Mouse (Mus musculus) kidney, embryonic 15.5 days (tissue): ENCODE measurements at regions not wholly inside any gene's neighbourhood (a gene's known extent, or its start where the extent isn't known, plus 50 kb on each side); places are given as distances from the start of the nearest gene placed in this dataset.

Experiments
- ATAC-seq: fragments of 200-750 bp; cut with Nextera tagmentation; replicated peaks from 2 replicates; pipeline ENCODE4 v1.8.0; 2017; ENCODE audit warnings: moderate TSS enrichment; ENCODE audit not compliant: low FRiP score
- H3K27ac ChIP-seq: fragments of 300-500 bp; sonication (generic); 2 replicates; pipeline ENCODE4 v1.5.1; 2015; ENCODE audit warnings: mild to moderate bottlenecking, inconsistent platforms
- H3K27me3 ChIP-seq: fragments of 300-500 bp; sonication (generic); 2 replicates; pipeline ENCODE4 v1.6.1; 2015; ENCODE audit warnings: inconsistent platforms
- H3K36me3 ChIP-seq: fragments of 300-500 bp; sonication (generic); 2 replicates; pipeline ENCODE4 v1.6.1; 2015; ENCODE audit warnings: inconsistent platforms
- H3K4me1 ChIP-seq: fragments of 300-500 bp; sonication (generic); 2 replicates; pipeline ENCODE4 v1.6.1; 2015; ENCODE audit warnings: inconsistent platforms
- H3K4me2 ChIP-seq: fragments of 300-500 bp; sonication (generic); 2 replicates; pipeline ENCODE4 v1.6.1; 2015; ENCODE audit warnings: moderate library complexity, mild to moderate bottlenecking, inconsistent platforms
- H3K4me3 ChIP-seq: fragments of 300-500 bp; sonication (generic); replicated peaks from 2 replicates; pipeline ENCODE4 v1.5.1; 2015; ENCODE audit warnings: mild to moderate bottlenecking, inconsistent platforms
- H3K9ac ChIP-seq: fragments of 300-500 bp; sonication (generic); 2 replicates; pipeline ENCODE4 v1.6.1; 2015; ENCODE audit warnings: mild to moderate bottlenecking, inconsistent platforms
- H3K9me3 ChIP-seq: fragments of 300-500 bp; sonication (generic); replicated peaks from 2 replicates; pipeline ENCODE4 v1.6.1; 2016; ENCODE audit warnings: inconsistent platforms
- WGBS: fragments of 180-500 bp; shearing (Covaris S2); methylation state at CpG from one replicate; pipeline ENCODE4 v1.1.7; 2015; ENCODE audit warnings: mixed read lengths; 5-methylcytosine and 5-hydroxymethylcytosine counted together

GRCm38 (mm10) chr6:107894296-107895090 lies 170.4 kb upstream of the Setmar start:
- Histone ChIP-seq H3K27ac (no peak overlapping the region), H3K4me3 (no peak overlapping the region), H3K9ac (no peak overlapping the region), H3K4me1 (peaks cover 6% of the 10 kb centered on the region; the same call in 1 of the 2 replicates), H3K4me2 (no peak overlapping the region), H3K36me3 (no peaks in the 10 kb centered on the region), H3K9me3 (no peaks in the 10 kb centered on the region), H3K27me3 (no peaks in the 10 kb centered on the region)
- WGBS, result 48% methylated on average over 5 of the region's 5 CpGs
- ATAC-seq, result peak; percentile 40

DNA sequence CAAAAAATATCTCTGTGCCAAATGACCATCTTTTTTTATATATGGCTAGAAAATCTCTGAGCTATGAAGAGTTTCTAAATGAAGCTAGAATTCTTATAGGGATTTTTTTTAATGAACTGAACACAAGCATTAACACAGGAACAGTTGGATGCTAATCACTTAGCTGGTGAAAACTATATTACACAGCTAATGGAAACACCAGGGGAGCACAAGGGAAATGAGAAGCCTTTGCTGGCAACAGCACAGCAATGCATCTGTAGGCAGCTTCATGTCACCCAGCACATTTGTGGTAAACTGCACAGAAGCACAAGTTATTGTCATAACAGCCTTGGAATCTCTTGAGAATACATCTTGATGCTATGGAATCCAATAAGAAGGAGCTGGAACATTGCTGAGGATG lies 154.3 kb upstream of the Setmar start:
- H3K9ac ChIP-seq, result no peak overlapping the region
- no peaks in the 10 kb centered on the region for H3K9me3 ChIP-seq
- no peak overlapping the region for H3K4me3 ChIP-seq
- ATAC-seq, result no peak
- H3K4me2 ChIP-seq, result no peak overlapping the region
- no peak overlapping the region for H3K27ac ChIP-seq
- H3K36me3 ChIP-seq, result no peaks in the 10 kb centered on the region
- no peaks in the 10 kb centered on the region for H3K27me3 ChIP-seq
- H3K4me1 ChIP-seq, result no peaks in the 10 kb centered on the region

DNA sequence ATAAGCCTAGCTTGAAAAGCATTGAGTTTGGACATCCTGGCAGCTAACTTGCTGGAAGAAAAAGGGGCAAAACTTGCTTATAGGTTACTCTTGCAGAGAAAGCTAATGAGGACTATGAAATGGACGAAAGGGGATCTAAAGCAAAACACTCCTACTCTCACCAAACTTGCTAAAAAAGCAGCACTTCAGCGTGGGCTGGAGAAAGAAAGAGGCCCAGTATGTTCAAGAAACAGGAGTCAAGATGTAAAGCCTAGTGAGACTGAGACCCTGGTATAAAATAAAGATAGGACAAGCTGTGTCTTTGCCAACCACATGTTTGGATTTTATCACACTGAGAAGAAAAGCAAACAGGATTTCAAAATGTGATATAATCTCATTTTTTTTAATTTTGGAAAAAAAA lies 153.5 kb upstream of the Setmar start:
- H3K9ac ChIP-seq, result no peak overlapping the region
- H3K4me3 ChIP-seq, result no peak overlapping the region
- no peaks in the 10 kb centered on the region for H3K36me3 ChIP-seq
- 57% methylated on average over 2 of the region's 2 CpGs for WGBS
- no peaks in the 10 kb centered on the region for H3K4me1 ChIP-seq
- H3K27ac ChIP-seq, result no peak overlapping the region
- ATAC-seq, result no peak
- no peaks in the 10 kb centered on the region for H3K27me3 ChIP-seq
- no peaks in the 10 kb centered on the region for H3K9me3 ChIP-seq
- H3K4me2 ChIP-seq, result no peak overlapping the region

GRCm38 (mm10) chr6:107923528-107924199 lies 141.2 kb upstream of the Setmar start:
- H3K27me3 ChIP-seq, result no peaks in the 10 kb centered on the region
- no peaks in the 10 kb centered on the region for H3K36me3 ChIP-seq
- no peak overlapping the region for H3K4me3 ChIP-seq
- H3K9ac ChIP-seq, result no peak overlapping the region
- no peak overlapping the region for H3K27ac ChIP-seq
- no peak for ATAC-seq
- H3K4me1 ChIP-seq, result no peaks in the 10 kb centered on the region
- 85% methylated on average over 12 of the region's 12 CpGs for WGBS
- no peak overlapping the region for H3K4me2 ChIP-seq
- H3K9me3 ChIP-seq, result no peaks in the 10 kb centered on the region

- ATAC-seq, result no peak
- no peaks in the 10 kb centered on the region for H3K36me3 ChIP-seq
- 82% methylated on average over 7 of the region's 7 CpGs for WGBS
- no peak overlapping the region for H3K4me2 ChIP-seq
- H3K27ac ChIP-seq, result no peak overlapping the region
- H3K9me3 ChIP-seq, result no peaks in the 10 kb centered on the region
- H3K9ac ChIP-seq, result no peak overlapping the region
- no peak overlapping the region for H3K4me3 ChIP-seq
- H3K27me3 ChIP-seq, result no peaks in the 10 kb centered on the region
- no peaks in the 10 kb centered on the region for H3K4me1 ChIP-seq
Observed at GRCm38 (mm10) chr6:107924200-107924735, 140.6 kb upstream of the Setmar start.

- ATAC-seq, result no peak
- H3K9me3 ChIP-seq, result no peaks in the 10 kb centered on the region
- H3K36me3 ChIP-seq, result no peaks in the 10 kb centered on the region
- H3K27ac ChIP-seq, result no peak overlapping the region
- H3K9ac ChIP-seq, result no peak overlapping the region
- H3K4me3 ChIP-seq, result no peak overlapping the region
- H3K4me2 ChIP-seq, result no peak overlapping the region
- no peaks in the 10 kb centered on the region for H3K4me1 ChIP-seq
- H3K27me3 ChIP-seq, result no peaks in the 10 kb centered on the region
- WGBS, result 81% methylated on average over 8 of the region's 8 CpGs
Observed at GRCm38 (mm10) chr6:107930439-107931173, 134.2 kb upstream of the Setmar start.

GRCm38 (mm10) chr6:107931174-107931557 lies 133.7 kb upstream of the Setmar start:
- Histone ChIP-seq H3K27me3 (no peaks in the 10 kb centered on the region), H3K4me3 (no peak overlapping the region), H3K36me3 (no peaks in the 10 kb centered on the region), H3K9ac (no peak overlapping the region), H3K27ac (no peak overlapping the region), H3K9me3 (no peaks in the 10 kb centered on the region), H3K4me2 (no peak overlapping the region), H3K4me1 (no peaks in the 10 kb centered on the region)
- WGBS, result 80% methylated on average over 4 of the region's 4 CpGs
- no peak for ATAC-seq

GRCm38 (mm10) chr6:107936075-107936635 lies 128.7 kb upstream of the Setmar start:
- 93% methylated on average over 6 of the region's 6 CpGs for WGBS
- H3K4me1 ChIP-seq, result no peaks in the 10 kb centered on the region
- ATAC-seq, result no peak
- H3K9ac ChIP-seq, result no peak overlapping the region
- H3K4me3 ChIP-seq, result no peak overlapping the region
- no peak overlapping the region for H3K4me2 ChIP-seq
- no peaks in the 10 kb centered on the region for H3K27me3 ChIP-seq
- H3K27ac ChIP-seq, result no peak overlapping the region
- no peaks in the 10 kb centered on the region for H3K36me3 ChIP-seq
- H3K9me3 ChIP-seq, result no peaks in the 10 kb centered on the region

- no peak for ATAC-seq
- Histone ChIP-seq H3K4me1 (no peaks in the 10 kb centered on the region), H3K9ac (no peak overlapping the region), H3K36me3 (no peaks in the 10 kb centered on the region), H3K27me3 (no peaks in the 10 kb centered on the region), H3K4me3 (no peak overlapping the region), H3K9me3 (no peaks in the 10 kb centered on the region), H3K27ac (no peak overlapping the region), H3K4me2 (no peak overlapping the region)
- WGBS, result 72% methylated on average over 2 of the region's 2 CpGs
Observed at GRCm38 (mm10) chr6:107968694-107969093, 96.2 kb upstream of the Setmar start.

- no peak for ATAC-seq
- Histone ChIP-seq H3K4me1 (no peaks in the 10 kb centered on the region), H3K4me2 (no peak overlapping the region), H3K36me3 (no peaks in the 10 kb centered on the region), H3K9me3 (no peaks in the 10 kb centered on the region), H3K27me3 (no peaks in the 10 kb centered on the region), H3K4me3 (no peak overlapping the region), H3K9ac (no peak overlapping the region), H3K27ac (no peak overlapping the region)
- 83% methylated on average over 8 of the region's 8 CpGs for WGBS
Observed at GRCm38 (mm10) chr6:107998921-107999690, 65.7 kb upstream of the Setmar start.

DNA sequence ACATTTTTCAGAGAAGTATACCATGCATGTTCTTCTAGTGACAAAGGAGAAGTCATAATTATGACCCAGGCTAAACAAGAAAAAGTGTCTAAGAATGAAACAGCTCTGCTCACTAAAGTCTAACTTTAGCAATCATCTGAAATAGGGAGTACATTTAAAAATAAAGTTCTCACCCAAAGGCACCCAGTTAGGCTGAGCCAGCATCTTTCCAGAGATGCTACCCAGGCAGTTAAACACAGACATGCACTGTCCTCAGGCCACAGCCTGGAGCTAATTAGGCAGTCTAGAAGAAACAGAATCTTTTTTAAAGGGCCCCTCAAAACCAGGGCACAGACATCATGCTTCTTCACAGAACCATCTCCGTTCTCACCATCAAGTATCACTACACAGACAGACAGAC lies 61.6 kb upstream of the Setmar start:
- WGBS, result 76% methylated on average over 1 of the region's 1 CpGs
- no peak for ATAC-seq
- no peaks in the 10 kb centered on the region for H3K36me3 ChIP-seq
- H3K27ac ChIP-seq, result no peak overlapping the region
- no peak overlapping the region for H3K9ac ChIP-seq
- no peaks in the 10 kb centered on the region for H3K4me1 ChIP-seq
- no peak overlapping the region for H3K4me3 ChIP-seq
- no peak overlapping the region for H3K4me2 ChIP-seq
- H3K27me3 ChIP-seq, result no peaks in the 10 kb centered on the region
- no peaks in the 10 kb centered on the region for H3K9me3 ChIP-seq
